Mouse (Mus musculus): ENCODE results near the gene Cers5. TPM values are rescaled to one million over a fixed set of nuclear protein-coding genes. Genes with fewer than 3 reads are reported as not detected.
A peak's percentile ranks its signal among the peaks of the same experiment; 100 is the strongest.
"Not testable (repeated sequence)": the region's sequence is repeated elsewhere in the genome, so short reads cannot be mapped to it uniquely, and the experiment has no call there.

Gene Cers5
- polyA plus RNA-seq, 1 experiment from 2014 or later = 62.6 TPM

GRCm38 (mm10) chr15:99731678-99732077, 41.0 kb downstream of the Cers5 start:
- Histone ChIP-seq H3K9me3 (replicated peaks) (no peaks in the 10 kb centered on the region), H3K36me3 (ENCODE audit: poor library complexity, severe bottlenecking) (peaks cover 71% of the 10 kb centered on the region)
- no peak for ATAC-seq

GRCm38 (mm10) chr15:99731167-99731566, 41.5 kb downstream of the Cers5 start:
- Histone ChIP-seq H3K36me3 (ENCODE audit: poor library complexity, severe bottlenecking) (peaks cover 66% of the 10 kb centered on the region), H3K27me3 (no peaks in the 10 kb centered on the region), H3K9ac (no peak overlapping the region), H3K9me3 (replicated peaks) (no peaks in the 10 kb centered on the region), H3K27ac (no peak overlapping the region), H3K4me3 (no peak overlapping the region), H3K4me2 (no peak overlapping the region), H3K4me1 (peaks cover 9% of the 10 kb centered on the region)
- ATAC-seq = no peak
- 96% methylated on average over 2 of the region's 2 CpGs for WGBS

More at GRCm38 (mm10) chr15:99731678-99732077, 41.0 kb downstream of the Cers5 start:
- no peak overlapping the region for H3K27ac ChIP-seq
- 93% methylated on average over 3 of the region's 3 CpGs for WGBS
- H3K4me3 ChIP-seq = no peak overlapping the region
- H3K27me3 ChIP-seq = no peaks in the 10 kb centered on the region
- H3K9ac ChIP-seq = no peak overlapping the region
- peaks cover 4% of the 10 kb centered on the region for H3K4me1 ChIP-seq
- no peak overlapping the region for H3K4me2 ChIP-seq

GRCm38 (mm10) chr15:99729056-99729783, 43.5 kb downstream of the Cers5 start:
- Histone ChIP-seq H3K9me3 (replicated peaks) (no peaks in the 10 kb centered on the region), H3K27me3 (no peaks in the 10 kb centered on the region), H3K4me3 (no peak overlapping the region), H3K4me2 (no peak overlapping the region), H3K27ac (no peak overlapping the region), H3K4me1 (peaks cover 21% of the 10 kb centered on the region), H3K9ac (no peak overlapping the region), H3K36me3 (ENCODE audit: poor library complexity, severe bottlenecking) (peaks cover 49% of the 10 kb centered on the region)
- WGBS = 94% methylated on average over 3 of the region's 4 CpGs
- ATAC-seq = no peak

GRCm38 (mm10) chr15:99728211-99728610, 44.5 kb downstream of the Cers5 start:
- peaks cover 31% of the 10 kb centered on the region for H3K4me1 ChIP-seq
- H3K9ac ChIP-seq = no peak overlapping the region
- ATAC-seq = no peak
- H3K4me2 ChIP-seq = no peak overlapping the region
- no peaks in the 10 kb centered on the region for H3K27me3 ChIP-seq
- H3K36me3 ChIP-seq (ENCODE audit: poor library complexity, severe bottlenecking) = peaks cover 50% of the 10 kb centered on the region
- no peaks in the 10 kb centered on the region for H3K9me3 ChIP-seq (replicated peaks)
- no peak overlapping the region for H3K4me3 ChIP-seq
- no peak overlapping the region for H3K27ac ChIP-seq
- 96% methylated on average over 5 of the region's 5 CpGs for WGBS

- 95% methylated on average over 12 of the region's 12 CpGs for WGBS
- H3K36me3 ChIP-seq (ENCODE audit: poor library complexity, severe bottlenecking) = peaks cover 47% of the 10 kb centered on the region
- H3K4me1 ChIP-seq = peaks cover 35% of the 10 kb centered on the region
- H3K9me3 ChIP-seq (replicated peaks) = no peaks in the 10 kb centered on the region
- no peak overlapping the region for H3K9ac ChIP-seq
- H3K4me2 ChIP-seq = no peak overlapping the region
- H3K4me3 ChIP-seq = no peak overlapping the region
- ATAC-seq = no peak
- no peaks in the 10 kb centered on the region for H3K27me3 ChIP-seq
- no peak overlapping the region for H3K27ac ChIP-seq
Observed at GRCm38 (mm10) chr15:99727525-99727924, 45.2 kb downstream of the Cers5 start.

- peaks cover 50% of the 10 kb centered on the region for H3K36me3 ChIP-seq (ENCODE audit: poor library complexity, severe bottlenecking)
- H3K27me3 ChIP-seq; H3K9ac ChIP-seq; H3K4me3 ChIP-seq; ATAC-seq; H3K9me3 ChIP-seq (replicated peaks); H3K27ac ChIP-seq: not testable (repeated sequence)
- H3K4me1 ChIP-seq = peaks cover 35% of the 10 kb centered on the region
- WGBS = 96% methylated on average over 4 of the region's 5 CpGs
- 0 out of 2 replicates have a peak overlapping the region, but pooled peaks have one; percentile 92 for H3K4me2 ChIP-seq
Observed at GRCm38 (mm10) chr15:99727039-99727438, 45.6 kb downstream of the Cers5 start.

- ATAC-seq = no peak
- Histone ChIP-seq H3K9ac (peak overlapping the region; percentile 93), H3K9me3 (replicated peaks) (no peaks in the 10 kb centered on the region), H3K4me2 (peak overlapping the region; percentile 92), H3K4me1 (peaks cover 35% of the 10 kb centered on the region), H3K36me3 (ENCODE audit: poor library complexity, severe bottlenecking) (peaks cover 52% of the 10 kb centered on the region), H3K4me3 (peak overlapping the region; percentile 86), H3K27ac (no peak overlapping the region), H3K27me3 (no peaks in the 10 kb centered on the region)
- 78% methylated on average over 2 of the region's 2 CpGs for WGBS
Observed at GRCm38 (mm10) chr15:99726549-99726948, 46.1 kb downstream of the Cers5 start.

- Histone ChIP-seq H3K9me3 (replicated peaks) (no peaks in the 10 kb centered on the region), H3K4me3 (peak within 1 kb of the TSS; percentile 86), H3K27ac (peak within 1 kb of the TSS; percentile 89), H3K4me1 (peaks cover 35% of the 10 kb centered on the region), H3K9ac (peak within 1 kb of the TSS; percentile 93), H3K27me3 (no peaks in the 10 kb centered on the region), H3K4me2 (peak within 1 kb of the TSS; percentile 92), H3K36me3 (ENCODE audit: poor library complexity, severe bottlenecking) (peaks cover 60% of the 10 kb centered on the region)
- peak; percentile 96 for ATAC-seq
- under 1% methylated on average over 49 of the region's 68 CpGs for WGBS
Observed at GRCm38 (mm10) chr15:99725341-99726155, 47.1 kb downstream of the Cers5 start, which contains the start of gene Cox14. TSS of gene Cox14 (plus strand) at chr15:99725618.

GRCm38 (mm10) chr15:99724292-99725021, 48.2 kb downstream of the Cers5 start:
- H3K36me3 ChIP-seq (ENCODE audit: poor library complexity, severe bottlenecking) = peaks cover 53% of the 10 kb centered on the region
- no peaks in the 10 kb centered on the region for H3K9me3 ChIP-seq (replicated peaks)
- WGBS = 15% methylated on average over 16 of the region's 16 CpGs
- peak overlapping the region; percentile 86 for H3K4me3 ChIP-seq
- peak overlapping the region; percentile 60 for H3K4me2 ChIP-seq
- H3K4me1 ChIP-seq = peaks cover 35% of the 10 kb centered on the region
- peak overlapping the region; percentile 93 for H3K9ac ChIP-seq
- peak; percentile 32 for ATAC-seq
- peak overlapping the region; percentile 36 for H3K27ac ChIP-seq
- H3K27me3 ChIP-seq = no peaks in the 10 kb centered on the region

GRCm38 (mm10) chr15:99723515-99724291, 49.0 kb downstream of the Cers5 start:
- Histone ChIP-seq H3K36me3 (ENCODE audit: poor library complexity, severe bottlenecking) (peaks cover 51% of the 10 kb centered on the region), H3K9me3 (replicated peaks) (no peaks in the 10 kb centered on the region), H3K4me3 (no peak overlapping the region), H3K27me3 (no peaks in the 10 kb centered on the region), H3K27ac (peak overlapping the region; percentile 31), H3K4me2 (no peak overlapping the region), H3K9ac (0 out of 2 replicates have a peak overlapping the region, but pooled peaks have one; percentile 21), H3K4me1 (peaks cover 35% of the 10 kb centered on the region)
- no peak for ATAC-seq
- WGBS = 17% methylated on average over 11 of the region's 11 CpGs

- Histone ChIP-seq H3K4me2 (no peak overlapping the region), H3K4me3 (no peak overlapping the region), H3K9me3 (replicated peaks) (no peaks in the 10 kb centered on the region), H3K4me1 (peaks cover 35% of the 10 kb centered on the region), H3K27ac (peak overlapping the region; percentile 31), H3K27me3 (no peaks in the 10 kb centered on the region), H3K36me3 (ENCODE audit: poor library complexity, severe bottlenecking) (peaks cover 50% of the 10 kb centered on the region), H3K9ac (0 out of 2 replicates have a peak overlapping the region, but pooled peaks have one; percentile 21)
- 62% methylated on average over 10 of the region's 10 CpGs for WGBS
- no peak for ATAC-seq
Observed at GRCm38 (mm10) chr15:99723120-99723514, 49.6 kb downstream of the Cers5 start.
